Mouse (Mus musculus) stomach, postnatal 0 days (tissue): ENCODE data around the gene Rxra.

Source experiments
- CTCF ChIP-seq: IDR thresholded peaks from 2 replicates; pipeline ENCODE4 v1.5.1; 2016; ENCODE audit warnings: antibody characterized with exemption, low read depth, mild to moderate bottlenecking, moderate library complexity
- EP300 ChIP-seq: optimal IDR thresholded peaks from 2 replicates; pipeline ENCODE3; 2016; ENCODE audit warnings: antibody characterized with exemption

- TF ChIP-seq CTCF, result no peak
- no peak for TF ChIP-seq EP300
Measured at GRCm38 (mm10) chr2:27684017-27684657, 7.9 kb downstream of the Rxra start.
